Mouse (Mus musculus) stomach, postnatal 0 days (tissue): ENCODE data around the gene Ptk6.

Source experiments
- CTCF ChIP-seq: IDR thresholded peaks from 2 replicates; pipeline ENCODE4 v1.5.1; 2016; ENCODE audit warnings: antibody characterized with exemption, low read depth, mild to moderate bottlenecking, moderate library complexity
- EP300 ChIP-seq: optimal IDR thresholded peaks from 2 replicates; pipeline ENCODE3; 2016; ENCODE audit warnings: antibody characterized with exemption

DNA sequence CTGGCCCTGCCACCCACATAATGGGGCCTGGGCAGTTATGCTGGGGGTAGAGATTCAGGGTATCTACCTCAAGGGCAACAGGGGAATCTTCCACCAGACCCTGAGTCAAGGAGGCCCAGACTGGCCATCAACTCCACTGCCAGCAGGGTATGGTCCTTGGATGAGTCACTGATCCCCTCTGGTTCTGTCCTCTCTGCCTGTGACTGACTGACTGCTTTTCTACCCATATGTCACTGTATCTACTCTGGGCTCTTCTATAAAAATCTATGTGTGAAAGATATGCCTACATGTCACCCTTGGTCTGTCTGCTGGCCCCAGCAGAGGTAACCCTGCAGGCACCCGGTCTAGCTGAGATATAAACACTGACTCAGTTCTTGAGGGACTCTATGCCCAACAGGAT is 49.5 kb downstream of the Ptk6 start:
- no peak for TF ChIP-seq CTCF
- no peak for TF ChIP-seq EP300
